Mouse (Mus musculus) lung, postnatal 14 days (tissue): ENCODE data around the gene Ppp1r1a.

Source experiments
- DNase-seq: peaks from one replicate; pipeline ENCODE4 v3.0.0; 2021

Ppp1r1a gene

GRCm38 (mm10) chr15:103514119-103514518 is 23.7 kb downstream of the Ppp1r1a start:
- peak; percentile 65 for DNase-seq

- no peak for DNase-seq
These were observed 24.2 kb downstream of the Ppp1r1a start for GRCm38 (mm10) chr15:103513621-103514031.

- DNase-seq = no peak
These were observed 26.2 kb downstream of the Ppp1r1a start for GRCm38 (mm10) chr15:103511652-103512051.

- no peak for DNase-seq
These were observed 28.5 kb downstream of the Ppp1r1a start for GRCm38 (mm10) chr15:103509317-103509716.

GRCm38 (mm10) chr15:103503660-103504059 is 34.1 kb downstream of the Ppp1r1a start:
- DNase-seq = no peak

GRCm38 (mm10) chr15:103503251-103503600 is 34.6 kb downstream of the Ppp1r1a start:
- no peak for DNase-seq

- peak; percentile 60 for DNase-seq
These were observed 35.2 kb downstream of the Ppp1r1a start, which contains the start of gene Pde1b for GRCm38 (mm10) chr15:103502435-103503250. Gene Pde1b (plus strand): TSS chr15:103503034.

- DNase-seq = no peak
These were observed 36.6 kb downstream of the Ppp1r1a start for GRCm38 (mm10) chr15:103501186-103501585.

GRCm38 (mm10) chr15:103500723-103501122 is 37.1 kb downstream of the Ppp1r1a start:
- DNase-seq = no peak

- DNase-seq = no peak
These were observed 39.6 kb downstream of the Ppp1r1a start for GRCm38 (mm10) chr15:103498157-103498556.

GRCm38 (mm10) chr15:103496204-103497140 is 41.3 kb downstream of the Ppp1r1a start:
- no peak for DNase-seq

- DNase-seq = no peak
These were observed 49.5 kb downstream of the Ppp1r1a start for GRCm38 (mm10) chr15:103488336-103488735.

GRCm38 (mm10) chr15:103486658-103487057 is 51.1 kb downstream of the Ppp1r1a start:
- DNase-seq = no peak

- DNase-seq = no peak
These were observed 52.7 kb downstream of the Ppp1r1a start for GRCm38 (mm10) chr15:103485106-103485505.

- DNase-seq = no peak
These were observed 53.3 kb downstream of the Ppp1r1a start for GRCm38 (mm10) chr15:103484490-103484889.

GRCm38 (mm10) chr15:103482488-103482887 is 55.3 kb downstream of the Ppp1r1a start:
- DNase-seq = peak; percentile 20
